8 mouse cellular contexts compared by ENCODE assay signal in the genomic region with DNA sequence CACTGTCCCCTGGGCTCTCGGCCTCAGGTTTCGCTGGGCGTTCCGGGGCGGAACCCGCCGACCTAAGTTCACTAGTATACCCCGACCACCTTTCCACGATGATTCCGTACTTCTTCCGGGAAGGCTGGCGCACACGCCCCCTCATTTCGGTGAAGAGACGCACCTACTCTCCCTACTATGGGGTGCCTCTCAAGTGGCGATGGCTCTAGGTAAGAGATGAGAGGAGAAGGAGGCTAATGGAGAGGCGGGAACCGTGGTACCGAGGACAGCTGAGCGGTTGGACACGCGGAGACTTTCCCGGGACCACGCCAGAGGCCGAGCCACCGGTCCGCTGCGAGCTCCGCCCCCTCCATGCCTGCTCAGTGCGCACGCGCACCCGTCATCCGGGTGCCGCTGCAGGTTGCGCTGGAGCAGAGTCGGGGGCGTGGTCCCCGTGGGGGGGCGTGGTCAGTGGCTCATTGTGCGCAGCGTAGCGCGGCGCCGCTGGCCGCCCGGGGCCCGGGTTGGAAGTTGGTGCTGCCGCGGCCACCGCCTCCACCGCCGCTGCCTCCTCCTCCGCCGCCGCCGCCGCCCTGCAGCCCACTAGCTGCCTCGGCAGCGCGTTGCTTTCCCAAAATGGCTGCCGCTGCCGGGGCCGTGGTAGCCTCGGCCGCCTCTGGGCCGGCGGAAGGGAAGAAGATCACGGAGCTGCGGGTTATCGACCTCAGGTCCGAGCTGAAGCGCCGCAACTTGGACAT. TPM values are rescaled to one million over a fixed set of nuclear protein-coding genes. Genes with fewer than 3 reads are reported as not detected.
A peak's percentile ranks its signal among the peaks of the same experiment; 100 is the strongest.
DNase-seq lines count a peak whose midpoint lies in the region; ATAC-seq and TF ChIP-seq lines count a peak whose summit lies in the region.

Gene Sltm (plus strand): TSS at position 450 of the 737 bp plus-strand sequence.

- peak; percentile 93 for DNase-seq in 3T3-L1 (ENCODE audit: low read depth, low spot score)
- DNase-seq in adrenal gland, postnatal 4 days (ENCODE audit: low spot score in 2 of 2): peak; percentile 99 to 100
- peak; percentile 97 for DNase-seq in embryonic facial prominence, embryonic 14.5 days (ENCODE audit: low spot score)
- peak; percentile 98 for DNase-seq in heart, adult 8-10 months (ENCODE audit: low spot score)
- DNase-seq in kidney, adult 9 months: peak; percentile 99
- peak; percentile 98 for DNase-seq in limb, embryonic 14.5 days (ENCODE audit: low spot score)
- DNase-seq in midbrain, postnatal 0 days (ENCODE audit: low spot score): peak; percentile 97
- DNase-seq in spleen, postnatal 14 days (ENCODE audit: low spot score in 2 of 2): peak; percentile 100

- peak; percentile 89 for TF ChIP-seq POLR2A in limb, embryonic 14.5 days (IDR thresholded peaks at IDR 0.05; ENCODE audit: borderline replicate concordance, extremely low read depth, insufficient read depth, insufficient read length)

- H3K9ac ChIP-seq in embryonic facial prominence, embryonic 14.5 days (ENCODE audit: low read depth, low read length): peak within 1 kb of the TSS; percentile 96
- peak within 1 kb of the TSS; percentile 90 for H3K9ac ChIP-seq in limb, embryonic 14.5 days (ENCODE audit: low read depth, low read length, severe bottlenecking)
- peak within 1 kb of the TSS; percentile 98 for H3K9ac ChIP-seq in midbrain, postnatal 0 days (replicated peaks; ENCODE audit: low read length, poor library complexity, severe bottlenecking)

- H3K9me3 ChIP-seq in embryonic facial prominence, embryonic 14.5 days (ENCODE audit: control insufficient read depth, low read length): no peaks in the 10 kb centered on the region
- H3K9me3 ChIP-seq in limb, embryonic 14.5 days (ENCODE audit: control insufficient read depth, low read length): no peaks in the 10 kb centered on the region
- H3K9me3 ChIP-seq in midbrain, postnatal 0 days (ENCODE audit: low read length): no peaks in the 10 kb centered on the region

- TF ChIP-seq CTCF in midbrain, postnatal 0 days (IDR thresholded peaks at IDR 0.05): no peak

- H3K4me1 ChIP-seq in embryonic facial prominence, embryonic 14.5 days (ENCODE audit: control insufficient read depth, insufficient read depth, low read length): peaks cover 7% of the 10 kb centered on the region; the same call in 1 of the 2 replicates
- peaks cover 13% of the 10 kb centered on the region for H3K4me1 ChIP-seq in limb, embryonic 14.5 days (ENCODE audit: control insufficient read depth, insufficient read depth, low read length)
- peaks cover 6% of the 10 kb centered on the region; the same call in 1 of the 2 replicates for H3K4me1 ChIP-seq in midbrain, postnatal 0 days (ENCODE audit: insufficient read depth, low read length)

- H3K27ac ChIP-seq in embryonic facial prominence, embryonic 14.5 days (replicated peaks; ENCODE audit: low read depth, low read length): peak within 1 kb of the TSS; percentile 99
- H3K27ac ChIP-seq in limb, embryonic 14.5 days (replicated peaks; ENCODE audit: low read depth, low read length): peak within 1 kb of the TSS; percentile 99
- peak within 1 kb of the TSS; percentile 97 for H3K27ac ChIP-seq in midbrain, postnatal 0 days (ENCODE audit: low read depth, low read length)

- H3K4me3 ChIP-seq in embryonic facial prominence, embryonic 14.5 days (ENCODE audit: low read depth, low read length): peak within 1 kb of the TSS; percentile 94
- peak within 1 kb of the TSS; percentile 76 for H3K4me3 ChIP-seq in limb, embryonic 14.5 days (replicated peaks; ENCODE audit: low read length)
- peak within 1 kb of the TSS; percentile 93 for H3K4me3 ChIP-seq in midbrain, postnatal 0 days (ENCODE audit: low read depth, low read length)

- H3K4me2 ChIP-seq in embryonic facial prominence, embryonic 14.5 days (ENCODE audit: low read depth, low read length): peak within 1 kb of the TSS; percentile 88
- peak within 1 kb of the TSS; percentile 89 for H3K4me2 ChIP-seq in limb, embryonic 14.5 days (replicated peaks; ENCODE audit: low read depth, low read length, severe bottlenecking)
- peak within 1 kb of the TSS; percentile 53 for H3K4me2 ChIP-seq in midbrain, postnatal 0 days (ENCODE audit: low read depth, low read length, poor library complexity, severe bottlenecking)

- peak; percentile 98 for ATAC-seq in embryonic facial prominence, embryonic 14.5 days (ENCODE audit: low read depth)
- peak; percentile 98 for ATAC-seq in limb, embryonic 14.5 days (ENCODE audit: low FRiP score, low read depth)
- ATAC-seq in midbrain, postnatal 0 days (ENCODE audit: low FRiP score): peak; percentile 98

- 0 out of 2 replicates have a peak, but pooled peaks cover 9% of the 10 kb centered on the region for H3K36me3 ChIP-seq in embryonic facial prominence, embryonic 14.5 days (ENCODE audit: control insufficient read depth, insufficient read depth, low read length)
- H3K36me3 ChIP-seq in limb, embryonic 14.5 days (ENCODE audit: control insufficient read depth, insufficient read depth, low read length): no peaks in the 10 kb centered on the region
- no peaks in the 10 kb centered on the region for H3K36me3 ChIP-seq in midbrain, postnatal 0 days (ENCODE audit: insufficient read depth, low read length)

- under 1% methylated on average over 40 of the region's 75 CpGs for WGBS in embryonic facial prominence, embryonic 14.5 days
- WGBS in limb, embryonic 14.5 days: 0% methylated on average over 44 of the region's 75 CpGs
- WGBS in midbrain, postnatal 0 days: under 1% methylated on average over 49 of the region's 75 CpGs

- no peaks in the 10 kb centered on the region for H3K27me3 ChIP-seq in embryonic facial prominence, embryonic 14.5 days (replicated peaks; ENCODE audit: control insufficient read depth, insufficient read depth, low read length)
- H3K27me3 ChIP-seq in limb, embryonic 14.5 days (ENCODE audit: control insufficient read depth, insufficient read depth, low read length): no peaks in the 10 kb centered on the region
- H3K27me3 ChIP-seq in midbrain, postnatal 0 days (ENCODE audit: insufficient read depth, low read length): no peaks in the 10 kb centered on the region

RNA-seq across cellular contexts. Expression of gene Sltm, which starts in this region (rescaled TPM):
- total RNA-seq in adrenal gland, postnatal 4 days (2021): 10 to 100 TPM; 37.7 to 44.2 TPM
- 39.8 and 41.5 TPM in 2 replicates for polyA plus RNA-seq in embryonic facial prominence, embryonic 14.5 days (2014; fragmentation: Nextera tagmentation; extraction: Ambion mirVana)
- total RNA-seq in heart, adult 8-10 months (2022): 10 to 100 TPM; 16.0 to 23.0 (median 19.9) TPM
- polyA plus RNA-seq in limb, embryonic 14.5 days (2012; rRNA removed): 33.9 and 52.8 TPM in 2 replicates
- polyA plus RNA-seq in limb, embryonic 14.5 days (2014; fragmentation: Nextera tagmentation; extraction: Ambion mirVana): 49.8 and 52.3 TPM in 2 replicates
- total RNA-seq in midbrain, postnatal 0 days (2014; rRNA removed): 26.3 and 34.5 TPM in 2 replicates
- 36.9 and 47.6 TPM in 2 replicates for polyA plus RNA-seq in midbrain, postnatal 0 days (2015; fragmentation: Nextera tagmentation; extraction: Ambion mirVana)

Comparison
In these comparisons a context has a peak if more than half of its experiments do, and no peak if none do; other contexts are left out.
1. Peak in every context shown above with its lines: DNase-seq, ATAC-seq, H3K4me3 ChIP-seq and H3K27ac ChIP-seq.